Mouse (Mus musculus): Measurements from ENCODE around the gene Rae1. TPM values are rescaled to one million over a fixed set of nuclear protein-coding genes. Genes with fewer than 3 reads are reported as not detected.

The Rae1 gene
- 64.3 and 68.6 TPM in 2 replicates for polyA plus RNA-seq (2015; fragmentation: Nextera tagmentation; extraction: Ambion mirVana)

DNA sequence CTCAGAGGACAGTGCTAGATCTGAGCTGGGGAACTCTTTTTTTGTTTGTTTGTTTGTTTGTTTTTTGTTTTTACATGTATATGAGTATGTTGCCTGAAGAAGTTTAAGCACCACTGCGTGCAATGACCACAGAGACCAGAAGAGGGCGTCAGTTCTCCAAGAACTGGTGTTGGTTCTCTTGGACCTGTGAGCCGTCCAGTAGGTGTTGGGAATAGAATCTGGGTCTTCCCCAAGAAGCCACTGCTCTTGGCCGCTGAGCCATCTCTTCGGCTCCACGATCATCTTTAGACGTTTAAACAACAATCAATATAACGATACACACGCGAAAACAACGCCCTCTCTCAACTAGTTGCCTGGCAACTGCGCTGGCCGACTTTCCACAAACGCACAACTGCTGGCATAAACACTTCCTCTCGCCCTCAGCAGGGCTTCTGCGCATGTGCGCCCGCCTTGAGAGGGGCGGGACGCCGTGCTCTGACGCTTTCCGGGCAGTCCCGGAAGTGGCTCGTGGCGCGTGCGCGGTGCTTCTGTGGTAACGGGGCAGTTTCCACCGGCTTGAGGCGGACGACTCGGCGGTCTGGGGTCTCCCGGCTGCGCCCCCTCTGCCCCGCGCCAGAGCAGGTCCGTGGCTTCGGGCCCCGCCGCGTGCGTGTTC, at the start of gene Rae1:
Gene Rae1 (plus strand): TSS at position 488 of the 655 bp plus-strand sequence.
- H3K27me3 ChIP-seq (replicated peaks; ENCODE audit: insufficient read depth, low read length): no peaks in the 10 kb centered on the region
- peak within 1 kb of the TSS; percentile 87 for H3K27ac ChIP-seq (ENCODE audit: low read length)
- TF ChIP-seq EP300 (IDR thresholded peaks at IDR 0.05) (no peak), CTCF (IDR thresholded peaks at IDR 0.05) (peak; percentile 89)
- under 1% methylated on average over 39 of the region's 45 CpGs for WGBS
- peak within 1 kb of the TSS; percentile 80 for H3K4me3 ChIP-seq (ENCODE audit: low read depth, low read length)
- H3K9me3 ChIP-seq (ENCODE audit: low read length): no peaks in the 10 kb centered on the region
- peak; percentile 97 for ATAC-seq
- H3K4me1 ChIP-seq (ENCODE audit: insufficient read depth, low read depth, low read length): 0 out of 2 replicates have a peak, but pooled peaks cover 4% of the 10 kb centered on the region
- peak within 1 kb of the TSS; percentile 81 for H3K4me2 ChIP-seq (replicated peaks; ENCODE audit: low read depth, low read length)
- peak; percentile 98 for DNase-seq (ENCODE audit: low spot score)
- peak within 1 kb of the TSS; percentile 75 for H3K9ac ChIP-seq (replicated peaks; ENCODE audit: low read depth)
- 0 out of 2 replicates have a peak, but pooled peaks cover 13% of the 10 kb centered on the region for H3K36me3 ChIP-seq (ENCODE audit: insufficient read depth, low read length)

GRCm38 (mm10) chr2:172950119-172950676, 49.7 kb upstream of the Rae1 start:
- Histone ChIP-seq H3K36me3 (ENCODE audit: insufficient read depth, low read length) (no peaks in the 10 kb centered on the region), H3K9me3 (ENCODE audit: low read length) (no peaks in the 10 kb centered on the region), H3K27ac (ENCODE audit: low read length) (no peak overlapping the region), H3K4me1 (ENCODE audit: insufficient read depth, low read depth, low read length) (no peaks in the 10 kb centered on the region), H3K4me2 (replicated peaks; ENCODE audit: low read depth, low read length) (no peak overlapping the region), H3K4me3 (ENCODE audit: low read depth, low read length) (no peak overlapping the region), H3K27me3 (replicated peaks; ENCODE audit: insufficient read depth, low read length) (no peaks in the 10 kb centered on the region), H3K9ac (replicated peaks; ENCODE audit: low read depth) (no peak overlapping the region)
- TF ChIP-seq CTCF (IDR thresholded peaks at IDR 0.05) (no peak), EP300 (IDR thresholded peaks at IDR 0.05) (no peak)
- ATAC-seq: no peak
- no peak for DNase-seq (ENCODE audit: low spot score)
- 65% methylated on average over 9 of the region's 9 CpGs for WGBS

GRCm38 (mm10) chr2:172950722-172951121, 49.2 kb upstream of the Rae1 start:
- no peak for DNase-seq (ENCODE audit: low spot score)
- no peak for TF ChIP-seq EP300 (IDR thresholded peaks at IDR 0.05)
- no peak for TF ChIP-seq CTCF (IDR thresholded peaks at IDR 0.05)
- H3K27me3 ChIP-seq (replicated peaks; ENCODE audit: insufficient read depth, low read length): no peaks in the 10 kb centered on the region
- H3K4me1 ChIP-seq (ENCODE audit: insufficient read depth, low read depth, low read length): no peaks in the 10 kb centered on the region
- H3K9ac ChIP-seq (replicated peaks; ENCODE audit: low read depth): no peak overlapping the region
- no peak overlapping the region for H3K4me2 ChIP-seq (replicated peaks; ENCODE audit: low read depth, low read length)
- H3K36me3 ChIP-seq (ENCODE audit: insufficient read depth, low read length): no peaks in the 10 kb centered on the region
- no peak for ATAC-seq
- no peaks in the 10 kb centered on the region for H3K9me3 ChIP-seq (ENCODE audit: low read length)
- H3K4me3 ChIP-seq (ENCODE audit: low read depth, low read length): no peak overlapping the region
- no peak overlapping the region for H3K27ac ChIP-seq (ENCODE audit: low read length)
- 32% methylated on average over 11 of the region's 11 CpGs for WGBS

DNA sequence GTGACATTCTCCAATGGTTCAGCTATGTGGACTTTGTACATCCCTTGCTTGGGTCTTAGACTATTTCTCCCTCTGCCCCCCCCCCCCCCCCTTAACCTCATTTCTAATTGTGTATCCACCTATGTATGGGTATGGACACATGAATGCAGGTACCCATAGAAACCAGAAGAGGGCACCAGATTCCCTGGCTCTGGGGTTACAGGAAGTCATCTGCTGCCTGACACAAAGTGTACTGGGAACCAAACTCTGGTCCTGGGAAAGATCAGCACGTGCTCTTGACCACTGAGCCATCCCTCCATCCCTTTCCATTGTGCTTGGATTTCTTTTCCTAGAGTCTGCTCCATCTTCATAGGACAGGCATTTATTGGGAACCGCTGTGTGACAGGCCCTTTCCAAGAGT, 47.9 kb upstream of the Rae1 start:
- H3K4me2 ChIP-seq (replicated peaks; ENCODE audit: low read depth, low read length): no peak overlapping the region
- no peaks in the 10 kb centered on the region for H3K4me1 ChIP-seq (ENCODE audit: insufficient read depth, low read depth, low read length)
- 73% methylated on average over 2 of the region's 2 CpGs for WGBS
- DNase-seq (ENCODE audit: low spot score) (no peak), ATAC-seq (no peak)
- TF ChIP-seq CTCF (IDR thresholded peaks at IDR 0.05) (no peak), EP300 (IDR thresholded peaks at IDR 0.05) (no peak)
- no peaks in the 10 kb centered on the region for H3K9me3 ChIP-seq (ENCODE audit: low read length)
- no peaks in the 10 kb centered on the region for H3K36me3 ChIP-seq (ENCODE audit: insufficient read depth, low read length)
- no peak overlapping the region for H3K9ac ChIP-seq (replicated peaks; ENCODE audit: low read depth)
- no peaks in the 10 kb centered on the region for H3K27me3 ChIP-seq (replicated peaks; ENCODE audit: insufficient read depth, low read length)
- no peak overlapping the region for H3K27ac ChIP-seq (ENCODE audit: low read length)
- no peak overlapping the region for H3K4me3 ChIP-seq (ENCODE audit: low read depth, low read length)

GRCm38 (mm10) chr2:172958579-172958978, 41.3 kb upstream of the Rae1 start:
- TF ChIP-seq CTCF (IDR thresholded peaks at IDR 0.05) (no peak), EP300 (IDR thresholded peaks at IDR 0.05) (no peak)
- no peak for DNase-seq (ENCODE audit: low spot score)
- no peak for ATAC-seq
- no peak overlapping the region for H3K27ac ChIP-seq (ENCODE audit: low read length)
- H3K9ac ChIP-seq (replicated peaks; ENCODE audit: low read depth): no peak overlapping the region
- H3K4me2 ChIP-seq (replicated peaks; ENCODE audit: low read depth, low read length): no peak overlapping the region
- WGBS: 25% methylated on average over 5 of the region's 5 CpGs
- no peaks in the 10 kb centered on the region for H3K4me1 ChIP-seq (ENCODE audit: insufficient read depth, low read depth, low read length)
- H3K27me3 ChIP-seq (replicated peaks; ENCODE audit: insufficient read depth, low read length): no peaks in the 10 kb centered on the region
- H3K36me3 ChIP-seq (ENCODE audit: insufficient read depth, low read length): no peaks in the 10 kb centered on the region
- no peaks in the 10 kb centered on the region for H3K9me3 ChIP-seq (ENCODE audit: low read length)
- no peak overlapping the region for H3K4me3 ChIP-seq (ENCODE audit: low read depth, low read length)

DNA sequence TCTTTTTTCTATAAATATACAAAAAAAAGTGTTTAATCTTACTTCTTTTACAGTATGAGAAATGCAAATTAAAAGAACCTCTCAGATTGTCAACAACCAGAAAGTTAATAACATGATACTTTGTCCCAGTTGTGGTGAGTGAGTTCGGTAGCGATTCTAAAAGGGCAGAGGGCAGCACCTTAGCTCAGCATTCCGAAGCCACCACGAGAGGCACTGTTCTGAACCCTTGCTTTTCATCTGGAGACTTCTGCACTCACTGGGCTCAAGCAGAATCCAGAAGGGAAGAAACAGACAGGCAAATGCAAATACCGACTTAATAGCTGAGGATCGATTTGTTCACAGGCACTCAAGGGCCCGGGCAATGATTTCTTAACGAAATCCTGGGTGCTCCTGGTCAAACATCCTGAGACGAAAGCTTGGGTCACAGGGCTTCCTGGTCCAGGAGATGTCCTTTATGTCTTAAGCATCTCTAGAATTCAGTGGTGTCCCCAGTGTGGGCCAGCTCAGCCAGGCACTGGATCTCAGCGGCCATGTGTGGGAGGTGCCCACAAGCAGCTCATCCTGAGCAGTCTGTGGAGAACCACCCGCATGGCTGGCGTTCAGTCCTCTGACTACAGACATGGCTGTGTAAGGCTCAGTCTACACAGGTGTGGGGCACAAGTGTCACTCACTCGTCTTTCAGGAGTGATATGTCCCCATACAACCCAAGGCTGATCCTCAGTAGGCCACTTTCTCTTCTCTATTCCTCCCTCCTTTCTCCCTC, 40.7 kb upstream of the Rae1 start:
- ATAC-seq (no peak), DNase-seq (ENCODE audit: low spot score) (no peak)
- TF ChIP-seq EP300 (IDR thresholded peaks at IDR 0.05): no peak
- TF ChIP-seq CTCF (IDR thresholded peaks at IDR 0.05): peak; percentile 12
- Histone ChIP-seq H3K36me3 (ENCODE audit: insufficient read depth, low read length) (no peaks in the 10 kb centered on the region), H3K9ac (replicated peaks; ENCODE audit: low read depth) (no peak overlapping the region), H3K9me3 (ENCODE audit: low read length) (no peaks in the 10 kb centered on the region), H3K27ac (ENCODE audit: low read length) (no peak overlapping the region), H3K4me2 (replicated peaks; ENCODE audit: low read depth, low read length) (no peak overlapping the region), H3K4me3 (ENCODE audit: low read depth, low read length) (no peak overlapping the region), H3K27me3 (replicated peaks; ENCODE audit: insufficient read depth, low read length) (no peaks in the 10 kb centered on the region), H3K4me1 (ENCODE audit: insufficient read depth, low read depth, low read length) (no peaks in the 10 kb centered on the region)
- 43% methylated on average over 13 of the region's 13 CpGs for WGBS
